Mouse (Mus musculus): ENCODE data around the gene Cdon. TPM values are rescaled to one million over a fixed set of nuclear protein-coding genes. Genes with fewer than 3 reads are reported as not detected.

The Cdon gene
- polyA plus RNA-seq, 1 experiment from 2014 or later = 10.4 TPM

DNA sequence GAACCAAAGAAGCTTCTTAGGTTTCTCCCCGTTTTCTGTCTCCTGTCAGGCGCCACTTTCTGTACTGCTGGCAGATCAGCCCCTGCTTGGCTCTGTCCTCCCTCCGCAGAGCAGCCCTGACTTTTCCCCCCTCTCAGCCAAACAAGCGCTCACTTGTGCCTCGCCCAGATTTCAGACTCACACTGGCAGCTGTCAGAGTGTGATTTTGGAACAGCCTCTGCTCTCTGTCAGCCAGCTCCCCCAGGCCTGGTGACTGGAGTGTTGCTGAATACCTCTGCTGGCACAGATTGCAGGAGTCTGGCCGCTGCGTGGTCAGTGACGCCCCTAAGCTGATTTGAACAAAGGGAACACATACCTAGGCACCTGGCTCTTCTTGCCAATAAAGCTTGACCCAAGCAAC lies 87.3 kb downstream of the Cdon start:
- ATAC-seq (ENCODE audit: insufficient read depth, low FRiP score, low read depth) = peak; percentile 72; the same call in 1 of the 2 replicates
- H3K27ac ChIP-seq = peak overlapping the region; percentile 26; the same call in 1 of the 2 replicates

GRCm38 (mm10) chr9:35513900-35514299 lies 93.0 kb downstream of the Cdon start:
- WGBS = 85% methylated on average over 4 of the region's 4 CpGs
- H3K9ac ChIP-seq = no peak overlapping the region
- no peaks in the 10 kb centered on the region for H3K36me3 ChIP-seq
- no peaks in the 10 kb centered on the region for H3K9me3 ChIP-seq
- no peaks in the 10 kb centered on the region for H3K27me3 ChIP-seq (replicated peaks)
- no peak overlapping the region for H3K4me2 ChIP-seq
- no peaks in the 10 kb centered on the region for H3K4me1 ChIP-seq
- H3K4me3 ChIP-seq (replicated peaks) = no peak overlapping the region
- no peak for ATAC-seq (ENCODE audit: insufficient read depth, low FRiP score, low read depth)
- H3K27ac ChIP-seq = no peak overlapping the region

More for the DNA sequence above, 87.3 kb downstream of the Cdon start:
- Histone ChIP-seq H3K9ac (no peak overlapping the region), H3K9me3 (no peaks in the 10 kb centered on the region), H3K27me3 (replicated peaks) (no peaks in the 10 kb centered on the region), H3K4me1 (peaks cover 4% of the 10 kb centered on the region; the same call in 1 of the 2 replicates), H3K4me2 (no peak overlapping the region), H3K4me3 (replicated peaks) (no peak overlapping the region), H3K36me3 (peaks cover 7% of the 10 kb centered on the region; the same call in 1 of the 2 replicates)
- 40% methylated on average over 8 of the region's 8 CpGs for WGBS

DNA sequence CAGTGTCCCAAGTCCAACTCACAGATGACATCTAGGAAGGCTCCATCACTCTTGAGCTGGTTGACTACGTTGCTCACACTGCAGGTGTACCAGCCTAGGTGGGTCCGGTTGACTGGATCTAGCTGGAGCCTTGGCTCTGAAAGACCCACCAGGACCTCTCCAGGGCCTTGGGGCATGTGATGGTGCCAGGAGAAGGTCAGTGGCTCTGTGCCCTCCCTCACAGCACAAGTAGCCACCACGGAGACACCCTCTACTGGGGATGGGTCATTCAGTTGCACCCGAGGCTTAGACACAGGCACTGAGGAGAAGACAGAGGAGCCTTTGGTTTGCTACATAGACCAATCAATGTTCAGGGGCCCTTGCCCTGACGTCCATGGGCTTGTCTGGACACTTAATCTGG lies 95.3 kb downstream of the Cdon start:
- Histone ChIP-seq H3K27me3 (replicated peaks) (no peaks in the 10 kb centered on the region), H3K4me1 (0 out of 2 replicates have a peak, but pooled peaks cover 1% of the 10 kb centered on the region)

DNA sequence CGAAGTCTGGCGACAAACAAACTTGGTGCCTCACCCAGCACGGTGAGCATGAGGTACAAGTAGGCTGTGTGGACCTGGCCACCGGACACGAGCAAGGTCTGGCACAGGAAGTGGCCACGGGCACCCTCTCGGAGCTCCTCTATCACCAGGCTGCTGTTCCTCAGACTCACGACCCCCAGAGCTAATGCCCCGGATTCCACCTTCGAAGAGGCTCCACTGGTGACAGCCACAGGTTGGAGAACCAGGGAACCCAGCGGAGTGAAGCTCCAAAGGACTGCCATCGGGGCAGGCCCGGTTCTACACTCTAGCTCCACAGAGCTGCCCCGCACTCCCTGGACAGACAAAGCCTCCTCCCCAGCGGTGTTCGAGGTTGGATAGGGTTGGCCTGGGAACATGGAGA lies 95.8 kb downstream of the Cdon start:
- 91% methylated on average over 16 of the region's 16 CpGs for WGBS
- no peak for ATAC-seq (ENCODE audit: insufficient read depth, low FRiP score, low read depth)
- Histone ChIP-seq H3K9ac (no peak overlapping the region), H3K4me2 (no peak overlapping the region), H3K27ac (no peak overlapping the region), H3K4me1 (peaks cover 6% of the 10 kb centered on the region; the same call in 1 of the 2 replicates), H3K4me3 (replicated peaks) (no peak overlapping the region), H3K36me3 (no peaks in the 10 kb centered on the region), H3K9me3 (no peaks in the 10 kb centered on the region), H3K27me3 (replicated peaks) (no peaks in the 10 kb centered on the region)

More for the DNA sequence above, 95.3 kb downstream of the Cdon start:
- Histone ChIP-seq H3K27ac (no peak overlapping the region), H3K36me3 (no peaks in the 10 kb centered on the region), H3K9me3 (no peaks in the 10 kb centered on the region), H3K4me2 (no peak overlapping the region), H3K4me3 (replicated peaks) (no peak overlapping the region), H3K9ac (no peak overlapping the region)
- 82% methylated on average over 5 of the region's 5 CpGs for WGBS
- ATAC-seq (ENCODE audit: insufficient read depth, low FRiP score, low read depth) = no peak

- Histone ChIP-seq H3K9me3 (no peaks in the 10 kb centered on the region), H3K4me1 (peaks cover 6% of the 10 kb centered on the region; the same call in 1 of the 2 replicates), H3K27ac (no peak within 1 kb of the TSS), H3K27me3 (replicated peaks) (no peaks in the 10 kb centered on the region), H3K4me2 (no peak within 1 kb of the TSS), H3K36me3 (no peaks in the 10 kb centered on the region), H3K4me3 (replicated peaks) (no peak within 1 kb of the TSS), H3K9ac (no peak within 1 kb of the TSS)
- ATAC-seq (ENCODE audit: insufficient read depth, low FRiP score, low read depth) = no peak
- 71% methylated on average over 3 of the region's 3 CpGs for WGBS
These were observed 97.2 kb downstream of the Cdon start, which contains the start of gene Gm1113 for GRCm38 (mm10) chr9:35518169-35518568. TSS of gene Gm1113 (minus strand) at chr9:35518269.

DNA sequence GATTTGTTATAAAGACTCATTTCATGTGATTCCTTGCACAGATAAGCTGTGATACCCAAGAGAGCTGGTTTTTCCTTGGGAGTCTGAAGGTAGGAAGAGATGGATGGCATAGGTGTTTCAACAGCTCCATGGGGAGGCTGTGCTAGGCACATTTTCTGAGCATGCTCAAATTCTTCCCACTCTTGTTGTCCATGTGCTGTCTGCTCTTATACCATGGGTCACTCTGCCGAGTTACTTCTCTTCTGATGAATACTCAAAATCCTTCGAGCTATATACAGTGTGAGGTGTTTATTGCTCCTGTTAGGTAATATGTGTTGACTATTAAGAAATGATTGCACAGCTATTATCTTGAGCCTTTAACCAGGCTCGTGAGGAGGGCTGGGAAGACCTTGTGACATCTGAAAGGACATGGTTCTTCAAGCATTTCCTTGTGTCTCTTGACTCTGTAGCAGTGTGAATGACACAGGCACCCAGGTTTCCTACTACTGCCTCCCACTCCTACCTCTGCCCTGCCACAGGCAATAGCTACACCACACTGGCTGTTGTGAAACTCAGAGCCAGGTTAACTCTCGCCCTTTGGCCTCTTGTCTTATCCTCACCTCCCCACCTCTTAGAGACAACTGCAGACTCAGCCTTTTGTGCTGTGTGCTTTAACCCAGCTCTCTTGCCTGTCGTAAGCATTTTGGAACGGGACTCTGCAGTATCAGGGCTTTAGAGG lies 99.9 kb downstream of the Cdon start:
- H3K4me2 ChIP-seq = no peak overlapping the region
- peaks cover 15% of the 10 kb centered on the region for H3K4me1 ChIP-seq
- WGBS = 73% methylated on average over 6 of the region's 6 CpGs
- ATAC-seq (ENCODE audit: insufficient read depth, low FRiP score, low read depth) = no peak
- no peaks in the 10 kb centered on the region for H3K9me3 ChIP-seq
- H3K36me3 ChIP-seq = no peaks in the 10 kb centered on the region
- H3K4me3 ChIP-seq (replicated peaks) = no peak overlapping the region
- H3K27me3 ChIP-seq (replicated peaks) = no peaks in the 10 kb centered on the region
- no peak overlapping the region for H3K27ac ChIP-seq
- no peak overlapping the region for H3K9ac ChIP-seq

DNA sequence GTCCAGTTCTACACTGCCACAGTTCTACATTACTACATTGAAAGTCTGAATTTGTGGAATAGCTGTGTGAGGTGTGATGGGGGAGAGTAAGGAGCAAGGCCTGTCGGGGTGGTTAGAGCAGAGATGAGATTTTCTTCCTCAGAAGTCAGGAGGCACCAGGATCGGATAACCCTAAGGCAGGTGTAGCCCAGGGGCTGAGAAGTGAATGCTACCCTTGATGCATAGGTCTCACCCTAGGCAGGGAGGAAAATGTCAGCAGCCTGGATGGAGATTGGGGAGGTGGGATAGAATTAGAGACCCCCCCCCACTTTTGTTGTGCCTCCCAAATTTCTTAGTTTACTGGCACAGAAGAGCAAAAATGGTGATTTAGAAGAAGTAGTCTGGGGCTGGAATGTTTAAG lies 101.3 kb downstream of the Cdon start:
- WGBS = 64% methylated on average over 2 of the region's 2 CpGs
- Histone ChIP-seq H3K9ac (no peak overlapping the region), H3K9me3 (no peaks in the 10 kb centered on the region), H3K36me3 (no peaks in the 10 kb centered on the region), H3K27ac (no peak overlapping the region), H3K4me3 (replicated peaks) (no peak overlapping the region), H3K4me2 (no peak overlapping the region), H3K4me1 (peaks cover 15% of the 10 kb centered on the region), H3K27me3 (replicated peaks) (no peaks in the 10 kb centered on the region)
- ATAC-seq (ENCODE audit: insufficient read depth, low FRiP score, low read depth) = no peak

- Histone ChIP-seq H3K9ac (no peak overlapping the region), H3K4me3 (replicated peaks) (no peak overlapping the region), H3K4me2 (no peak overlapping the region), H3K36me3 (no peaks in the 10 kb centered on the region), H3K27ac (peak overlapping the region; percentile 14; the same call in 1 of the 2 replicates), H3K27me3 (replicated peaks) (no peaks in the 10 kb centered on the region), H3K9me3 (no peaks in the 10 kb centered on the region), H3K4me1 (peaks cover 15% of the 10 kb centered on the region)
- peak; percentile 5; the same call in 1 of the 2 replicates for ATAC-seq (ENCODE audit: insufficient read depth, low FRiP score, low read depth)
- WGBS = 73% methylated on average over 1 of the region's 1 CpGs
These were observed 102.0 kb downstream of the Cdon start for GRCm38 (mm10) chr9:35522821-35523515.

DNA sequence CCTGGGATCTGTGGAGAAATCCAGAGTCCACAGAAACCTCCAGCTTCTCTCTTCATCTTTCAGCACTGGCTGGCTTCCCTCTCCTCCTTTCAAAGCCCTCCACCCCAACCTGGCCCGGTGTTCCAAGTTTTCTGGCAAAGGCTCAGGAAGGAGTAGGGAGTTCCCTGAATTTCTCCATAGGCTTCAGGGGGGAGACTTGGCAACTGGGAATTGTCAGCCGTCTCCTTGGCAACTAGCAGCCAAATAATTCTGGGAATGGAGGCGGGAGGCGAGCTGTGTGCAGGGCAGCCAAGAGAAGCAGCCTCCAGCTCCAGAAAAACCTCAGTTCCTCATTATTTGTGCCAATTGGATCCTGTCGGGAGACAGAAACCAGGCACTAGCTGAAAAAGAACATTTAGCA lies 102.6 kb downstream of the Cdon start:
- H3K4me2 ChIP-seq = 0 out of 2 replicates have a peak overlapping the region, but pooled peaks have one; percentile 23
- 39% methylated on average over 5 of the region's 5 CpGs for WGBS
- H3K27me3 ChIP-seq (replicated peaks) = no peaks in the 10 kb centered on the region

DNA sequence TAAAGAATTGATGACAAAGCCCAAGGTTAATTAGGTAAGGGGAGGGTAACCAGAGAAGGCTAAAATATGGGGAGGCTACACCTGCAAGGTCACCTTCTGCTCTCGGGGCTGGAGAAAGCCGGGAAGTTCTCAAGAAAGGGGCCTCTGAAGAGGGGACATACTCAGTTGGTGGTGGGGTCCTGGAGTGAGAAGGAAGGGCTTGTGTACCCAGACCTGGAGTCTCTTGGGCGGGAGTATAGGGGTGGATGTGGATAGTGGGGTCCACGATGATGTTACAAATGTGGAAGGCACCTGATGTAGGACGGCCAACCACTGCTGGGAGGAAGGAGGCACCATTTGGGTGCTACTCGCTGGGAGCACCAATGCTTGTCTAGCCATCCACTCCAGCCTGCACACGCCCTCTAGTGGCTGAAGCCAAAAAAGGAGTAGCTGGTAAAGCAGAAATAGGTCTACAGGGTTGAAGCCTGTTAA lies 103.0 kb downstream of the Cdon start:
- Histone ChIP-seq H3K9me3 (no peaks in the 10 kb centered on the region), H3K4me2 (0 out of 2 replicates have a peak overlapping the region, but pooled peaks have one; percentile 23), H3K36me3 (no peaks in the 10 kb centered on the region), H3K4me1 (peaks cover 15% of the 10 kb centered on the region), H3K9ac (no peak overlapping the region), H3K27me3 (replicated peaks) (no peaks in the 10 kb centered on the region), H3K4me3 (replicated peaks) (no peak overlapping the region), H3K27ac (peak overlapping the region; percentile 67; the same call in 1 of the 2 replicates)
- ATAC-seq (ENCODE audit: insufficient read depth, low FRiP score, low read depth) = peak; percentile 77; the same call in 1 of the 2 replicates
- WGBS = 15% methylated on average over 7 of the region's 7 CpGs

More for the DNA sequence above, 102.6 kb downstream of the Cdon start:
- Histone ChIP-seq H3K27ac (peak overlapping the region; percentile 67; the same call in 1 of the 2 replicates), H3K4me3 (replicated peaks) (no peak overlapping the region), H3K4me1 (peaks cover 15% of the 10 kb centered on the region), H3K36me3 (no peaks in the 10 kb centered on the region), H3K9me3 (no peaks in the 10 kb centered on the region), H3K9ac (no peak overlapping the region)
- peak; percentile 78 for ATAC-seq (ENCODE audit: insufficient read depth, low FRiP score, low read depth)

GRCm38 (mm10) chr9:35529141-35529540 lies 108.2 kb downstream of the Cdon start:
- no peaks in the 10 kb centered on the region for H3K27me3 ChIP-seq (replicated peaks)
- no peak overlapping the region for H3K27ac ChIP-seq
- H3K9ac ChIP-seq = no peak overlapping the region
- no peak overlapping the region for H3K4me3 ChIP-seq (replicated peaks)
- no peak for ATAC-seq (ENCODE audit: insufficient read depth, low FRiP score, low read depth)
- WGBS = 53% methylated on average over 3 of the region's 3 CpGs
- no peaks in the 10 kb centered on the region for H3K36me3 ChIP-seq
- no peak overlapping the region for H3K4me2 ChIP-seq
- H3K4me1 ChIP-seq = 0 out of 2 replicates have a peak, but pooled peaks cover 4% of the 10 kb centered on the region
- no peaks in the 10 kb centered on the region for H3K9me3 ChIP-seq

- ATAC-seq (ENCODE audit: insufficient read depth, low FRiP score, low read depth) = no peak
- WGBS = 19% methylated on average over 1 of the region's 1 CpGs
- H3K4me1 ChIP-seq = no peaks in the 10 kb centered on the region
- H3K36me3 ChIP-seq = no peaks in the 10 kb centered on the region
- no peak overlapping the region for H3K4me3 ChIP-seq (replicated peaks)
- H3K27ac ChIP-seq = no peak overlapping the region; the same call in 1 of the 2 replicates
- H3K9ac ChIP-seq = no peak overlapping the region
- no peaks in the 10 kb centered on the region for H3K9me3 ChIP-seq
- H3K4me2 ChIP-seq = no peak overlapping the region
- H3K27me3 ChIP-seq (replicated peaks) = no peaks in the 10 kb centered on the region
These were observed 108.9 kb downstream of the Cdon start for GRCm38 (mm10) chr9:35529796-35530195.
